Mouse (Mus musculus) bone marrow macrophage, adult 2 months (primary cell): ENCODE measurements around the gene Camsap2.

ENCODE experiments used
- CTCF ChIP-seq: IDR thresholded peaks from 2 replicates; pipeline ENCODE4 v1.5.1; 2012; ENCODE audit warnings: low read depth, mild to moderate bottlenecking, low read length, moderate library complexity
- POLR2A ChIP-seq: IDR thresholded peaks from 2 replicates; pipeline ENCODE4 v1.6.1; 2012; ENCODE audit warnings: mild to moderate bottlenecking, low read depth, low read length, borderline replicate concordance

- TF ChIP-seq POLR2A = no peak
- no peak for TF ChIP-seq CTCF
Observed at GRCm38 (mm10) chr1:136309193-136309592, 36.7 kb downstream of the Camsap2 start.
